Mouse (Mus musculus) ovary, postnatal 36 days (tissue): ENCODE measurements around the gene Bag5.
"Not testable (repeated sequence)": the region's sequence is repeated elsewhere in the genome, so short reads cannot be mapped to it uniquely, and the experiment has no call there.

Experiments used
- DNase-seq: peaks from one replicate; pipeline ENCODE4 v3.0.0; 2022; ENCODE audit warnings: low spot score, mixed read lengths

Bag5 gene

GRCm38 (mm10) chr12:111674850-111675486, 38.1 kb downstream of the Bag5 start:
- DNase-seq, result no peak

- DNase-seq, result no peak
These were observed 40.5 kb downstream of the Bag5 start for GRCm38 (mm10) chr12:111672581-111672980.

DNA sequence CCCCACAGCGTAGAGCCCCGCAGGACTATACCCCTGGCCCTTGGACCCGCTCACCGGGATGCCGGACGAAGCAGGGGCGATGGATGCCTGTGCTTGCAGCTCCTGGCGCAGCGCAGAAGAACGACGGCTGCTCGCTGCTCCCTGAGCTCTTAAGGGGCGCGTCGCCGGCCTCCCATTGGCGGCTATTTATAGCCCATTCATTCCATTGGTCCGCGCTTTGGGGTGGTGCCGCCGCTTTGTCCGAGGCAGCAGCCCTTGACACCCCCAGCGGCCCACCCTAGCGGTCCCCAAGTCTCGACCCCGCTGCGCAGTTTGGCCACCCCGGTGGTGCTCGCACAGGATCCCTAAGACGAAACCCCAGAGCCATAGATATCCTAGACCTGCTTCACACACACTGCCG, 40.9 kb downstream of the Bag5 start, which contains the start of gene Ckb:
Gene Ckb (minus strand): TSS at position 163 of the 400 bp plus-strand sequence.
- DNase-seq, result peak; percentile 66

DNA sequence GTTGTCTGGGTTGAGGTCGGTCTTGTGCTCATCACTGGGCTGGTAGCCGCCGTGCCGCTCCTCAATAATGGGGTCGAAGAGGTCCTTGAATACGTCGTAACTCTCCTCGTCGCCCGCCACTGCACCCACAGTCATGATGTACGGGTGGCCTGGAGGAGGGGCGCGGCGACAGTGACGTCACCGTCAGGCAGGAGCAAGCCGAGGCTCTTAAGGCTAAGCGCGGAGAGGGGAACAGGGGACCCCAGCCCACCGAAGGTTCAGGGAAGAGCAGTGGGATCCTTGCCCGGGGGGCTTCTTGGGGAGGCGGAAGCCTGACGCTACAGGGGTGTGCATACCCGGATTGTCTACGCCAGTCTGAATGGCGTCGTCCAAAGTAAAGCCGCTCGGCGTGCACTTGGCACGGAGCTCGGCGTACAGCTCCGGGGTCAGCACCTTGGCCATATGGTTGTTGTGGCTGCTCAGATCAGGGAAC, 41.6 kb downstream of the Bag5 start:
- peak; percentile 50 for DNase-seq

GRCm38 (mm10) chr12:111670976-111671375, 42.1 kb downstream of the Bag5 start:
- DNase-seq, result no peak

DNA sequence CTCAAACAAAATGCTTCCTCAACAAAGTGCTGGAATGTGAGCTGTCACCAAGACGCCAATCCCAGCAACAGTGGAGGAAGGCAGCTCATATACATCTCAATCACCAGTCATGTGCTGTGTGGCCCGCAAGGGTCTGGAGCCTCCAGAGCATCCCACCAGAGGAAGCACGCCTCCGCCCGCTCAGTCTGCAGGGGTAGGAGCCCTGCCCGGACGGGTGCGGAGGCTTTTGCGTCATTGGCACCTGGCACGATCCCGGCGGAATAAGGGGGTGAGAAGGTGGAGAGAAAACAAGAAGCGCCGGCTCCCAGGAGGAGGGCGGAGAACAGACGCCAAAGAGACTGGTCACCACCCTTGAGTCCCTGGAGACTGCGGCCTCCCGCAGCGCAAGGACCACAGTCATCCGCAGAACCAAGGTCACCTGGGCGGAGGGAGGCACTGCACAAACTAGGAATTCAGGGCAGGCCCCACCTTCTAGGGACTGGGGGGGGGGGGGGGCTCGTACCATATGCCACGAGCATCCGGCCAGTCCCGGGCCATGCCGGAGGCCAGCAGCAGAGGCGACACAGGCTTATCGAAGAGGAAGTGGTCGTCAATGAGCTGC, 42.6 kb downstream of the Bag5 start:
- peak; percentile 49 for DNase-seq

DNA sequence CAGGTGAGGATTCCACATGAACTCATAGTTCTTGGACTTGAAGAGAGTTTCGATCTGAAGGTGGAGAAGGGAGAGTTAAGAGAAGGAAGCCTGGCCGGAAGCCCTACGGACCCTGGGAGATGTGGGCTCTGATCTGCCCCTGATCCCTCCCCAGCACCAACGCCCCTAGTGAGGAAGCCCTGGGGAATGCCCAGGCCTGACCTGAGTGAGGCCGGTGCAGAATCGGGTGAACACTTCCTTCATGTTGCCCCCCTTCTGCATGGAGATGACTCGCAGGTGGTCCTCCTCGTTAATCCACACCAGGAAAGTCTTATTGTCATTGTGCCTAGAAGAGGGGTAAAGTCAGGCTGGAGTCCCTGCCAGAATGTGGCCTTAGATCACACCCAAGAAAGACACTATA, 43.1 kb downstream of the Bag5 start:
- no peak for DNase-seq

GRCm38 (mm10) chr12:111669000-111669788, 43.9 kb downstream of the Bag5 start:
- no peak for DNase-seq

DNA sequence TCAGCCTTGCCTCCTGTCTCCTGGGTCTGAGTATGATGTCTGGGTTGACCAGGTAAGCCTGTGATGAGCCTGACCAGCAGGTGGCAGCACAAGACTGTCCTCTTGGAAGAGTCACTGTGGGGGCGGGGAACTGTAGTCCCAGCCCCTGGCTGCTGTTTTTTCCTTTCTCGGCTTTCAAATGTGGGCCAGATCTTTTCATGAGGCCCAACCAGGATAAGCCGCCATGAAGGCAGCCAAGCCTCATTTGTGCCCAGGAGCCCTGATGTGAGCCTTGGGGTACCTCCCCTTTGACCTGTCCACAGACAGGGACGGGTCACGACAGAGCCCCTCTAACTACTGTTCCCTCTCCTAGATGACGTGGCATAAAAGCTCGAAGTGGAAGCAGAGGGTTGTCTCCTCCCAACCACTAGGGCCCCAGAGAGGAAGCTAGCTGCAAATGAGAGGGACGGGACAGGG, 44.6 kb downstream of the Bag5 start:
- DNase-seq, result peak; percentile 94

DNA sequence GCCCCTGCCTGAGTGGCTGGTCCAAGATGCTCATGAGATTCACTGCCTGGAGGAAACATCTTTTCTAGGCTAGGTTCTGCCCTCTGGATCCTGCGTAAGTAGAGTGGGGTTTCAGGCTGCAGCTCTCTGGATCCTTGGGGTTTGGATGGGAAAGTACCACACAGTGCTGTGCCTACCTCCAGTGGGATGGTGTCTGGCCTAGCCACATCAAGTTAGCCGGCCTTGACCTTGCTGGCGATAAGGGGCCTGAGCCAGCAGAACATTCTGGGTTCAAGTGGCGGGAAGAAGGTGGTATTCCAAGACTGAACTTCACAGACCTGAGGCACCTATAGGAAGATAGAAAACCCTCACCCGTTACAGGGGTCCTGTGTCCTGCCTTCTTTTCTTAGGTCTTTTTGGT, 45.6 kb downstream of the Bag5 start:
- no peak for DNase-seq

GRCm38 (mm10) chr12:111666380-111666779, 46.7 kb downstream of the Bag5 start:
- no peak for DNase-seq

DNA sequence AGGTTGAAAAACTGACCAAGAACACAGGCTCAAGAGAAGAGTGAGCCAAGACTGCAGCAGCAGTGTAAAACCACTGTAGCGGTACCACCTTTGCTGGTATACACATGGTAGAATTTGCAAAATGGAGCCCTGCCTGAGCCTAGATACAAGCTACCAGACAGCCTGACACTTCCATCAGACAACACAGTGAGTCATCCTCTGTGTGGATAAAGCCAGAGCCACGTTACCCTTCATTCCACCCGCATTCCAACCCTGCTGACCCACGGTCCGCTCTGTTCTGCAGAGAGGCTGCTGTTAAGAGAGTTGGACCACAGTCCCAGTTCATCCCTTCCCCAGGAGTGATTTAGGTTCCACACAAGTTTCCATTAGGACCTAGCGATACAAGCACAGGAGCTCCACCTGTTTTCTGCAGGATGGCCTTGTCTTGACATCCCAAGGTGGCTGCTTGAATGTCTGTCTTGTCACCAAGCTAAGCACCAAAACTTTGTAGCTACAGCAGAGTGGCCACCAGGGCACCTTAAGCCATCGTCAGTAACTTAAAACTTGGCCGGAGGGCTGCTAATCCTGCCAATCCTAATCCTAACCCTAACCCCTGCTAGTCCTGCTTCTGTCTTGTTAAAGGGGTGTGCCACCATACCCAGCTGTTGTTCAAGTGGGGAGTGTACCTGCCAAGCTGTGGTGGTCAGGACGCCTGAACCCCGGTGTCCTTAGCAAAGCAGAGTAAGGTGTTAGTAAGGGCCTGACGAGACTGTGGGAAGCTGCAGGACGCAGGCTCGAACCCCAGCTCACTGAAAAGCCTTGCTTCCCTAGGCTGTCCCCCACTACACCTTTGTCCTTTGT, 47.8 kb downstream of the Bag5 start:
- no peak for DNase-seq

DNA sequence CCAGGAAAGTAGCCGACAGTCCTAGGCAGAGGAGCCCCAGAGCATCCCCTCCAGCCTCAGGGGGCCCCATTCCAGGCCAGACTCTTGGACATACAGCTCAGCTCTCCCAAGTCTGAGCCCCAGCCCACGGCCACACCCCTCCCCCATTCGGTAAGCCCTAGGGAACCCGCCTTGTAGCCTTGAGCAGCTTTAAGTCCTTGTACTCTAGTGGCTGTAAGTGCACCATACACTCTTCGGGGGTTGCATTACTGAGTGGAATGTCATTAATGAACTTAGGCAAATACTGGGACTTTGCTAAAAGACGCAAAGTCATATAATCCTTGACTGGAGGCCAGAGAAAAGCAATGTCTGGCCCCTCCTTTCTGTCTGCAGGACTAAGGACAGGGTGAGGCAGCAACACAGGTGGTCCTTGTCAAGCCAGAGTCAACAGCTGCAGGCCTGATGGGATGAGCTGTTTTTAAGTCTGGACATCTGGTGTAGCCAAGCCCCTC, 48.9 kb downstream of the Bag5 start:
- DNase-seq, result no peak

DNA sequence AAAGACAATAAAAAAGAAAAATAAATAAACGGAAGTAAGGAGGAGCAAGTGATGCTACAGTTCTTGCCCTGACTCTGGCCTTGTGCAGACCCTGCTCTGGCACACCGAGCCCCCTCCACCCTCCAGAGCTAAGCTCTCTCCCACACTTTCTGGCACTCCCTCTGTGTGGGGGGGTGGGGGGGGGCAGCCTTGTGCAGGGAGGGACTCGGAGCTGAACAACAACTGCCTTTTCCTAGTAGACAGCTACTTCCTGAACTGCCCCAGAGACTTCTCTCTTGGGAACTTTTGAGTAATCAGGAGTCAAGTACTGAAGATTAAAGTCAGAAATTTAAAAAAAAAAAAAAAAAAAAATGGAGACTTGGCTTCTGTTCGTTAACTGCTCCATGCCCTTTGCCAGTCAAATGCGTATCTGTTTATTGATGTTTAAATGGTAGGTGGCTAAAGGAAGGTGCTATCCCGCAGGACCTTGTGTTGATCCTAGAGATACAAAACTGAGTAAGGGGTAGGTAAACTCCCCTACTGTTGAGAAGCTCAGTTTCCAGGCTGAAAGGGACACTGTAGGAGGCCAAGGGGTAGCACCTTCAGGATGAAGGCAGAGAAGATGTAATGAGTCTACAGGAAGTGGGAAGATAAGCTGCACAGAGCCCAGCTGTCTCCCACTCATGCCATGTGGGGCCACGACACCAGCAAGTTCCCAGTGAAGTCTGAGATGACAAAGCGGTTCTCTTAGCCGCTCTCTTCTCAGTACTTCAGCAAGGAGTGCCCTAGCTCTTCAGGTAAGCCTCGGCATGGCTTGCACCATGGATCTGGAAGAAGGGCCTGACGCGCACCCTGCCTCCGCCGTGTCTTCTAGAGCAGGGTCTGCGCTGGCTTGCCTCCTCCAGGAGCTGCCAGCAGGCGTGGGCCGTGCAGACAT, 49.6 kb downstream of the Bag5 start:
- DNase-seq, result no peak

- DNase-seq, result not testable (repeated sequence)
These were observed 51.5 kb downstream of the Bag5 start for GRCm38 (mm10) chr12:111661554-111661953.

- no peak for DNase-seq
These were observed 52.4 kb downstream of the Bag5 start for GRCm38 (mm10) chr12:111660628-111661027.
